Mouse (Mus musculus) gastrocnemius, postnatal 14 days (tissue): ENCODE measurements around the gene Prr32. TPM values are rescaled to one million over a fixed set of nuclear protein-coding genes. Genes with fewer than 3 reads are reported as not detected.

Experiments
- DNase-seq: peaks from one replicate; pipeline ENCODE4 v3.0.0; 2021; ENCODE audit warnings: mixed read lengths
- intact Hi-C: fragments of 180-260 bp; cut with DNase I; formaldehyde crosslinking; loops from one replicate; pipeline ENCODE4 v1.15.1; 2025; ENCODE audit warnings: low total_unique reads
- long read RNA-seq, 2 experiments: library from polyadenylated mRNA; stranded (forward); transcript quantifications; one replicate each; pipeline ENCODE4 v2.0.0; 2021
- total RNA-seq, 2 experiments: library from RNA; stranded (reverse); gene quantifications; 2 replicates each; pipeline ENCODE4 v1.2.3; 2021

Gene Prr32
- 1 to 10 TPM; 3.2 to 3.9 TPM for total RNA-seq
- long read RNA-seq, experiment 1, partial matches to known transcripts: 0 of 3 reads
- long read RNA-seq, experiment 1, other reads (novel, unspliced or antisense): 0 of 3 reads
- long read RNA-seq, experiment 2: 0 reads

DNA sequence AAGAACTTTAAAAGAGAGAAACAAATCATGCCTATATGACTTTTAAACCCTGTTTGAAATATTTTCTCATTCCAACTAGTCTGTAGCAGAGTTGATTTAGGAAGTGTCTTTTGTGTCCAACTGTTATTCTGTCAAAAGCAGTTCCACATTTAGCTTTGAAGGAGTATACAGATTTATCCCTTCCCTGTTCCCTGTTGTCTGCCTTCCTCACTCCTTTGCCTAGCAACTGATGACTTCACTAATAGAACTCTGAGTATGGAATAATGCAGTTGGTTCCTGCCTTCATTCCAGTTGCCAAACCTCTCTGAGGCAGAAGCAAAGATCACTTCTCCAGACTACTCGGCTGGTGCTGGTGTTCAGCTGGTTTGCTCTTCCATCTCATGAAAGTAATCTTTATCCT is at the start of gene Prr32:
Prr32 (plus strand) TSS at position 301 of the 400 bp plus-strand sequence.
- DNase-seq: no peak
- intact Hi-C loops: no loop called here
